Mouse (Mus musculus) hindbrain, embryonic 13.5 days (tissue): ENCODE measurements around the gene Hoxc5. TPM values are rescaled to one million over a fixed set of nuclear protein-coding genes. Genes with fewer than 3 reads are reported as not detected.

Experiments used
- ATAC-seq: fragments of 200-750 bp; cut with Nextera tagmentation; 2 replicates; pipeline ENCODE4 v1.8.0; 2017; ENCODE audit warnings: moderate TSS enrichment; ENCODE audit not compliant: low FRiP score
- H3K27ac ChIP-seq: fragments of 300-500 bp; sonication (generic); 2 replicates; pipeline ENCODE4 v1.5.1; 2015; ENCODE audit warnings: inconsistent platforms, mild to moderate bottlenecking, moderate library complexity
- H3K27me3 ChIP-seq: fragments of 300-500 bp; sonication (generic); 2 replicates; pipeline ENCODE4 v1.6.1; 2015; ENCODE audit warnings: mild to moderate bottlenecking, inconsistent platforms
- H3K36me3 ChIP-seq: fragments of 300-500 bp; sonication (generic); 2 replicates; pipeline ENCODE4 v1.6.1; 2015; ENCODE audit warnings: mild to moderate bottlenecking, inconsistent platforms
- H3K4me1 ChIP-seq: fragments of 300-500 bp; sonication (generic); replicated peaks from 2 replicates; pipeline ENCODE4 v1.6.1; 2015; ENCODE audit warnings: inconsistent platforms
- H3K4me2 ChIP-seq: fragments of 300-500 bp; sonication (generic); 2 replicates; pipeline ENCODE4 v1.6.1; 2015; ENCODE audit warnings: inconsistent platforms, mild to moderate bottlenecking, moderate library complexity
- H3K4me3 ChIP-seq: fragments of 300-500 bp; sonication (generic); 2 replicates; pipeline ENCODE4 v1.5.1; 2015; ENCODE audit warnings: mild to moderate bottlenecking, inconsistent platforms
- H3K9ac ChIP-seq: fragments of 300-500 bp; sonication (generic); 2 replicates; pipeline ENCODE4 v1.6.1; 2015; ENCODE audit warnings: mild to moderate bottlenecking, inconsistent platforms
- H3K9me3 ChIP-seq: fragments of 300-500 bp; sonication (generic); 2 replicates; pipeline ENCODE4 v1.6.1; 2016; ENCODE audit warnings: inconsistent platforms
- WGBS: fragments of 180-500 bp; shearing (Covaris S2); methylation state at CpG from one replicate; pipeline ENCODE4 v1.1.7; 2015; 5-methylcytosine and 5-hydroxymethylcytosine counted together
- polyA plus RNA-seq: library from polyadenylated mRNA; unstranded; fragments of >200 nt; fragmentation: Nextera tagmentation; extraction: Ambion mirVana; gene quantifications from 2 replicates; pipeline ENCODE4 v1.2.1, GENCODE M21; 2015

Gene Hoxc5
- polyA plus RNA-seq, 1 experiment from 2014 or later: 39.2 TPM

- Histone ChIP-seq H3K4me2 (no peak overlapping the region), H3K9ac (no peak overlapping the region), H3K9me3 (no peaks in the 10 kb centered on the region), H3K4me1 (peaks cover 4% of the 10 kb centered on the region; the same call in 1 of the 2 replicates), H3K27me3 (peaks cover 100% of the 10 kb centered on the region), H3K27ac (no peak overlapping the region), H3K4me3 (no peak overlapping the region), H3K36me3 (no peaks in the 10 kb centered on the region)
- no peak for ATAC-seq
- under 1% methylated on average over 37 of the region's 37 CpGs for WGBS
Observed at GRCm38 (mm10) chr15:102976631-102977422, 9.6 kb downstream of the Hoxc5 start.

GRCm38 (mm10) chr15:102977423-102977974 is 10.3 kb downstream of the Hoxc5 start:
- no peak for ATAC-seq
- H3K9me3 ChIP-seq: no peaks in the 10 kb centered on the region

GRCm38 (mm10) chr15:102978615-102979515 is 11.6 kb downstream of the Hoxc5 start:
- ATAC-seq: no peak
- no peak overlapping the region for H3K4me3 ChIP-seq
- H3K4me2 ChIP-seq: no peak overlapping the region
- H3K27ac ChIP-seq: no peak overlapping the region
- no peaks in the 10 kb centered on the region for H3K9me3 ChIP-seq
- peaks cover 100% of the 10 kb centered on the region for H3K27me3 ChIP-seq
- no peaks in the 10 kb centered on the region for H3K36me3 ChIP-seq
- WGBS: 1% methylated on average over 13 of the region's 13 CpGs
- H3K4me1 ChIP-seq: peaks cover 7% of the 10 kb centered on the region; the same call in 1 of the 2 replicates
- H3K9ac ChIP-seq: no peak overlapping the region

More at GRCm38 (mm10) chr15:102977423-102977974, 10.3 kb downstream of the Hoxc5 start:
- WGBS: 2% methylated on average over 16 of the region's 16 CpGs
- Histone ChIP-seq H3K27me3 (peaks cover 100% of the 10 kb centered on the region), H3K27ac (no peak overlapping the region), H3K4me1 (peaks cover 7% of the 10 kb centered on the region; the same call in 1 of the 2 replicates), H3K4me2 (no peak overlapping the region), H3K4me3 (no peak overlapping the region), H3K36me3 (no peaks in the 10 kb centered on the region), H3K9ac (no peak overlapping the region)

GRCm38 (mm10) chr15:102979936-102980335 is 12.7 kb downstream of the Hoxc5 start:
- no peaks in the 10 kb centered on the region for H3K9me3 ChIP-seq
- H3K4me2 ChIP-seq: no peak overlapping the region
- WGBS: 0% methylated on average over 1 of the region's 1 CpGs
- H3K27ac ChIP-seq: no peak overlapping the region
- no peaks in the 10 kb centered on the region for H3K36me3 ChIP-seq
- peaks cover 7% of the 10 kb centered on the region; the same call in 1 of the 2 replicates for H3K4me1 ChIP-seq
- H3K4me3 ChIP-seq: no peak overlapping the region
- ATAC-seq: no peak
- H3K27me3 ChIP-seq: peaks cover 100% of the 10 kb centered on the region
- H3K9ac ChIP-seq: no peak overlapping the region

GRCm38 (mm10) chr15:102980352-102980751 is 13.1 kb downstream of the Hoxc5 start:
- Histone ChIP-seq H3K9ac (no peak overlapping the region), H3K4me3 (no peak overlapping the region), H3K4me1 (peaks cover 7% of the 10 kb centered on the region; the same call in 1 of the 2 replicates), H3K36me3 (no peaks in the 10 kb centered on the region), H3K9me3 (no peaks in the 10 kb centered on the region), H3K4me2 (no peak overlapping the region), H3K27me3 (peaks cover 100% of the 10 kb centered on the region), H3K27ac (no peak overlapping the region)
- no peak for ATAC-seq
- 5% methylated on average over 11 of the region's 11 CpGs for WGBS

GRCm38 (mm10) chr15:102980912-102981311 is 13.7 kb downstream of the Hoxc5 start:
- H3K4me3 ChIP-seq: peak overlapping the region; percentile 14; the same call in 1 of the 2 replicates
- WGBS: 0% methylated on average over 14 of the region's 14 CpGs
- no peak overlapping the region for H3K9ac ChIP-seq
- H3K27me3 ChIP-seq: peaks cover 100% of the 10 kb centered on the region
- 0 out of 2 replicates have a peak overlapping the region, but pooled peaks have one; percentile 13 for H3K4me2 ChIP-seq
- ATAC-seq: no peak
- no peaks in the 10 kb centered on the region for H3K36me3 ChIP-seq
- H3K4me1 ChIP-seq: peaks cover 7% of the 10 kb centered on the region; the same call in 1 of the 2 replicates
- H3K9me3 ChIP-seq: no peaks in the 10 kb centered on the region
- no peak overlapping the region for H3K27ac ChIP-seq

GRCm38 (mm10) chr15:102981379-102982288 is 14.4 kb downstream of the Hoxc5 start:
- H3K27ac ChIP-seq: no peak overlapping the region
- WGBS: under 1% methylated on average over 88 of the region's 88 CpGs
- H3K27me3 ChIP-seq: peaks cover 100% of the 10 kb centered on the region
- no peaks in the 10 kb centered on the region for H3K9me3 ChIP-seq
- ATAC-seq: no peak
- no peaks in the 10 kb centered on the region for H3K36me3 ChIP-seq
- H3K4me2 ChIP-seq: peak overlapping the region; percentile 33
- H3K9ac ChIP-seq: no peak overlapping the region
- H3K4me1 ChIP-seq: peaks cover 7% of the 10 kb centered on the region; the same call in 1 of the 2 replicates
- H3K4me3 ChIP-seq: peak overlapping the region; percentile 14; the same call in 1 of the 2 replicates

GRCm38 (mm10) chr15:102983716-102984115 is 16.5 kb downstream of the Hoxc5 start:
- Histone ChIP-seq H3K27me3 (peaks cover 100% of the 10 kb centered on the region), H3K9me3 (no peaks in the 10 kb centered on the region), H3K27ac (no peak overlapping the region), H3K36me3 (no peaks in the 10 kb centered on the region), H3K4me3 (no peak overlapping the region), H3K9ac (no peak overlapping the region), H3K4me1 (peaks cover 7% of the 10 kb centered on the region; the same call in 1 of the 2 replicates), H3K4me2 (no peak overlapping the region)
- under 1% methylated on average over 12 of the region's 12 CpGs for WGBS
- ATAC-seq: no peak

GRCm38 (mm10) chr15:102984521-102984920 is 17.3 kb downstream of the Hoxc5 start:
- ATAC-seq: no peak
- H3K27ac ChIP-seq: no peak overlapping the region
- H3K9me3 ChIP-seq: no peaks in the 10 kb centered on the region
- H3K36me3 ChIP-seq: no peaks in the 10 kb centered on the region
- WGBS: 1% methylated on average over 10 of the region's 10 CpGs
- H3K4me2 ChIP-seq: no peak overlapping the region
- H3K27me3 ChIP-seq: peaks cover 100% of the 10 kb centered on the region
- H3K9ac ChIP-seq: no peak overlapping the region
- no peak overlapping the region for H3K4me3 ChIP-seq
- H3K4me1 ChIP-seq: peaks cover 7% of the 10 kb centered on the region; the same call in 1 of the 2 replicates

- Histone ChIP-seq H3K36me3 (no peaks in the 10 kb centered on the region), H3K4me3 (no peak overlapping the region), H3K27me3 (peaks cover 100% of the 10 kb centered on the region), H3K9ac (no peak overlapping the region), H3K4me1 (peaks cover 7% of the 10 kb centered on the region; the same call in 1 of the 2 replicates), H3K4me2 (no peak overlapping the region), H3K9me3 (no peaks in the 10 kb centered on the region), H3K27ac (no peak overlapping the region)
- 7% methylated on average over 3 of the region's 3 CpGs for WGBS
- no peak for ATAC-seq
Observed at GRCm38 (mm10) chr15:102984925-102985324, 17.7 kb downstream of the Hoxc5 start.
